Mouse (Mus musculus) cerebellum, adult 11-12 months (tissue): Measurements from ENCODE around the gene Trim75.
A peak's percentile ranks its signal among the peaks of the same experiment; 100 is the strongest.

Experiments used
- DNase-seq: peaks from one replicate; pipeline ENCODE4 v3.0.0; 2022

The Trim75 gene

GRCm38 (mm10) chr8:64942946-64943345, 44.7 kb downstream of the Trim75 start:
- DNase-seq: no peak

DNA sequence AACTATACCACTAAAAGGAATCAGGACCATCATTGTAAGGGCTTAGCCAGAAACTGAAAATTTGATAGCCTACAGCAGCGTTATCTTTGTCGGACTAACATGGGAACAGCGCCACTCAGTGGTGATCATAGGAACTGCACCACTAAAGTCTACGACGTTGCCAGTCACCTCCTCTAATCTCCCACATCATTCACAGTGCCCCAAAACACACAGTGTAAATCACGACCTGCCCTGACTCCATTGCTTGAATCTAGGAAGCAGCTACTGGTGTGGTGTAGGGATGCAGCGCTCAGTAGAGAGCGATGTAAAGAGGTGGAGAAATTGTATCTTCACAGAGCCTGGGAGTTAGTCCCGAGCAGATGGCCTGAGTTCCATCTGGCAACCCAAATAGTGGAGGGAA, 46.1 kb downstream of the Trim75 start:
- DNase-seq: peak; percentile 65

GRCm38 (mm10) chr8:64941019-64941418, 46.6 kb downstream of the Trim75 start:
- DNase-seq: no peak

- no peak for DNase-seq
Observed at GRCm38 (mm10) chr8:64934997-64935396, 52.6 kb downstream of the Trim75 start.
